Mouse (Mus musculus): ENCODE data around the gene Nuak1. TPM values are rescaled to one million over a fixed set of nuclear protein-coding genes. Genes with fewer than 3 reads are reported as not detected.

The Nuak1 gene
- polyA plus RNA-seq, 2 experiments: 3.3 to 19.6 TPM

GRCm38 (mm10) chr10:84339456-84339855, 100.9 kb downstream of the Nuak1 start:
- DNase-seq (ENCODE audit: low spot score) (no peak), ATAC-seq (ENCODE audit: low FRiP score, low read depth) (no peak)
- H3K4me2 ChIP-seq (replicated peaks; ENCODE audit: low read depth, low read length, severe bottlenecking): no peak overlapping the region
- 66% methylated on average over 4 of the region's 4 CpGs for WGBS
- H3K9ac ChIP-seq (ENCODE audit: low read depth, low read length, severe bottlenecking): no peak overlapping the region
- no peak overlapping the region for H3K27ac ChIP-seq (replicated peaks; ENCODE audit: low read depth, low read length)
- no peak for TF ChIP-seq POLR2A (IDR thresholded peaks at IDR 0.05; ENCODE audit: borderline replicate concordance, extremely low read depth, insufficient read depth, insufficient read length)
- no peak overlapping the region for H3K4me3 ChIP-seq (replicated peaks; ENCODE audit: low read length)
- H3K4me1 ChIP-seq (ENCODE audit: control insufficient read depth, insufficient read depth, low read length): no peaks in the 10 kb centered on the region
- H3K9me3 ChIP-seq (ENCODE audit: control insufficient read depth, low read length): no peaks in the 10 kb centered on the region
- H3K27me3 ChIP-seq (ENCODE audit: control insufficient read depth, insufficient read depth, low read length): no peaks in the 10 kb centered on the region
- no peaks in the 10 kb centered on the region for H3K36me3 ChIP-seq (ENCODE audit: control insufficient read depth, insufficient read depth, low read length)

- DNase-seq (ENCODE audit: low spot score): no peak
- 86% methylated on average over 3 of the region's 3 CpGs for WGBS
- H3K27ac ChIP-seq (replicated peaks; ENCODE audit: low read depth, low read length): no peak overlapping the region
Measured at GRCm38 (mm10) chr10:84338752-84339151, 101.6 kb downstream of the Nuak1 start.

GRCm38 (mm10) chr10:84335441-84335840, 105.0 kb downstream of the Nuak1 start:
- 88% methylated on average over 4 of the region's 4 CpGs for WGBS
- ATAC-seq (ENCODE audit: low FRiP score, low read depth): no peak

More at GRCm38 (mm10) chr10:84338752-84339151, 101.6 kb downstream of the Nuak1 start:
- Histone ChIP-seq H3K4me3 (replicated peaks; ENCODE audit: low read length) (no peak overlapping the region), H3K9me3 (ENCODE audit: control insufficient read depth, low read length) (no peaks in the 10 kb centered on the region), H3K36me3 (ENCODE audit: control insufficient read depth, insufficient read depth, low read length) (no peaks in the 10 kb centered on the region), H3K27me3 (ENCODE audit: control insufficient read depth, insufficient read depth, low read length) (no peaks in the 10 kb centered on the region), H3K4me1 (ENCODE audit: control insufficient read depth, insufficient read depth, low read length) (no peaks in the 10 kb centered on the region), H3K4me2 (replicated peaks; ENCODE audit: low read depth, low read length, severe bottlenecking) (no peak overlapping the region), H3K9ac (ENCODE audit: low read depth, low read length, severe bottlenecking) (no peak overlapping the region)
- ATAC-seq (ENCODE audit: low FRiP score, low read depth): no peak
- no peak for TF ChIP-seq POLR2A (IDR thresholded peaks at IDR 0.05; ENCODE audit: borderline replicate concordance, extremely low read depth, insufficient read depth, insufficient read length)

GRCm38 (mm10) chr10:84329822-84330221, 110.6 kb downstream of the Nuak1 start:
- 0 out of 2 replicates have a peak, but pooled peaks cover 5% of the 10 kb centered on the region for H3K9me3 ChIP-seq (ENCODE audit: control insufficient read depth, low read length)
- DNase-seq (ENCODE audit: low spot score): no peak
- no peak overlapping the region for H3K4me2 ChIP-seq (replicated peaks; ENCODE audit: low read depth, low read length, severe bottlenecking)
- no peak for ATAC-seq (ENCODE audit: low FRiP score, low read depth)
- no peak overlapping the region for H3K9ac ChIP-seq (ENCODE audit: low read depth, low read length, severe bottlenecking)
- H3K4me1 ChIP-seq (ENCODE audit: control insufficient read depth, insufficient read depth, low read length): 0 out of 2 replicates have a peak, but pooled peaks cover 3% of the 10 kb centered on the region
- H3K27me3 ChIP-seq (ENCODE audit: control insufficient read depth, insufficient read depth, low read length): no peaks in the 10 kb centered on the region
- no peak overlapping the region for H3K27ac ChIP-seq (replicated peaks; ENCODE audit: low read depth, low read length)
- no peak overlapping the region for H3K4me3 ChIP-seq (replicated peaks; ENCODE audit: low read length)
- WGBS: 65% methylated on average over 7 of the region's 7 CpGs
- no peak for TF ChIP-seq POLR2A (IDR thresholded peaks at IDR 0.05; ENCODE audit: borderline replicate concordance, extremely low read depth, insufficient read depth, insufficient read length)
- no peaks in the 10 kb centered on the region for H3K36me3 ChIP-seq (ENCODE audit: control insufficient read depth, insufficient read depth, low read length)

More at GRCm38 (mm10) chr10:84335441-84335840, 105.0 kb downstream of the Nuak1 start:
- no peak for TF ChIP-seq POLR2A (IDR thresholded peaks at IDR 0.05; ENCODE audit: borderline replicate concordance, extremely low read depth, insufficient read depth, insufficient read length)
- H3K4me1 ChIP-seq (ENCODE audit: control insufficient read depth, insufficient read depth, low read length): no peaks in the 10 kb centered on the region
- H3K4me2 ChIP-seq (replicated peaks; ENCODE audit: low read depth, low read length, severe bottlenecking): no peak overlapping the region
- DNase-seq (ENCODE audit: low spot score): no peak
- H3K27me3 ChIP-seq (ENCODE audit: control insufficient read depth, insufficient read depth, low read length): no peaks in the 10 kb centered on the region
- H3K4me3 ChIP-seq (replicated peaks; ENCODE audit: low read length): no peak overlapping the region
- H3K27ac ChIP-seq (replicated peaks; ENCODE audit: low read depth, low read length): no peak overlapping the region
- H3K9me3 ChIP-seq (ENCODE audit: control insufficient read depth, low read length): 0 out of 2 replicates have a peak, but pooled peaks cover 5% of the 10 kb centered on the region
- H3K9ac ChIP-seq (ENCODE audit: low read depth, low read length, severe bottlenecking): no peak overlapping the region
- no peaks in the 10 kb centered on the region for H3K36me3 ChIP-seq (ENCODE audit: control insufficient read depth, insufficient read depth, low read length)

- no peak for TF ChIP-seq POLR2A (IDR thresholded peaks at IDR 0.05; ENCODE audit: borderline replicate concordance, extremely low read depth, insufficient read depth, insufficient read length)
- no peak overlapping the region for H3K27ac ChIP-seq (replicated peaks; ENCODE audit: low read depth, low read length)
- no peak overlapping the region for H3K4me2 ChIP-seq (replicated peaks; ENCODE audit: low read depth, low read length, severe bottlenecking)
- no peaks in the 10 kb centered on the region for H3K27me3 ChIP-seq (ENCODE audit: control insufficient read depth, insufficient read depth, low read length)
- no peak for DNase-seq (ENCODE audit: low spot score)
- 51% methylated on average over 5 of the region's 5 CpGs for WGBS
- 0 out of 2 replicates have a peak, but pooled peaks cover 5% of the 10 kb centered on the region for H3K9me3 ChIP-seq (ENCODE audit: control insufficient read depth, low read length)
- H3K9ac ChIP-seq (ENCODE audit: low read depth, low read length, severe bottlenecking): no peak overlapping the region
- no peak for ATAC-seq (ENCODE audit: low FRiP score, low read depth)
- 0 out of 2 replicates have a peak, but pooled peaks cover 3% of the 10 kb centered on the region for H3K4me1 ChIP-seq (ENCODE audit: control insufficient read depth, insufficient read depth, low read length)
- H3K4me3 ChIP-seq (replicated peaks; ENCODE audit: low read length): no peak overlapping the region
- H3K36me3 ChIP-seq (ENCODE audit: control insufficient read depth, insufficient read depth, low read length): no peaks in the 10 kb centered on the region
Measured at GRCm38 (mm10) chr10:84329336-84329735, 111.1 kb downstream of the Nuak1 start.

Measured in limb, embryonic 14.5 days (tissue).